Mouse (Mus musculus): Measurements from ENCODE around the gene Scn4b. TPM values are rescaled to one million over a fixed set of nuclear protein-coding genes. Genes with fewer than 3 reads are reported as not detected.
A peak's percentile ranks its signal among the peaks of the same experiment; 100 is the strongest.

Scn4b gene
- polyA plus RNA-seq, 1 experiment from 2014 or later: 0.82 TPM

GRCm38 (mm10) chr9:45102528-45102927 lies 35.7 kb upstream of the Scn4b start:
- no peaks in the 10 kb centered on the region for H3K4me1 ChIP-seq (ENCODE audit: insufficient read depth)
- no peak for DNase-seq
- no peaks in the 10 kb centered on the region for H3K9me3 ChIP-seq (ENCODE audit: low read length)
- H3K27me3 ChIP-seq (ENCODE audit: insufficient read depth, low read length): no peaks in the 10 kb centered on the region
- WGBS (ENCODE audit: insufficient replicate concordance): 85% methylated on average over 1 of the region's 1 CpGs
- H3K4me2 ChIP-seq (ENCODE audit: low read depth, low read length): no peak overlapping the region
- no peak overlapping the region for H3K27ac ChIP-seq (ENCODE audit: low read depth)
- ATAC-seq: no peak
- H3K36me3 ChIP-seq (replicated peaks; ENCODE audit: insufficient read depth, low read length): no peaks in the 10 kb centered on the region
- no peak for TF ChIP-seq EP300 (IDR thresholded peaks at IDR 0.05; ENCODE audit: low read depth)
- no peak overlapping the region for H3K9ac ChIP-seq (replicated peaks)
- H3K4me3 ChIP-seq (ENCODE audit: low read depth, low read length): no peak overlapping the region

DNA sequence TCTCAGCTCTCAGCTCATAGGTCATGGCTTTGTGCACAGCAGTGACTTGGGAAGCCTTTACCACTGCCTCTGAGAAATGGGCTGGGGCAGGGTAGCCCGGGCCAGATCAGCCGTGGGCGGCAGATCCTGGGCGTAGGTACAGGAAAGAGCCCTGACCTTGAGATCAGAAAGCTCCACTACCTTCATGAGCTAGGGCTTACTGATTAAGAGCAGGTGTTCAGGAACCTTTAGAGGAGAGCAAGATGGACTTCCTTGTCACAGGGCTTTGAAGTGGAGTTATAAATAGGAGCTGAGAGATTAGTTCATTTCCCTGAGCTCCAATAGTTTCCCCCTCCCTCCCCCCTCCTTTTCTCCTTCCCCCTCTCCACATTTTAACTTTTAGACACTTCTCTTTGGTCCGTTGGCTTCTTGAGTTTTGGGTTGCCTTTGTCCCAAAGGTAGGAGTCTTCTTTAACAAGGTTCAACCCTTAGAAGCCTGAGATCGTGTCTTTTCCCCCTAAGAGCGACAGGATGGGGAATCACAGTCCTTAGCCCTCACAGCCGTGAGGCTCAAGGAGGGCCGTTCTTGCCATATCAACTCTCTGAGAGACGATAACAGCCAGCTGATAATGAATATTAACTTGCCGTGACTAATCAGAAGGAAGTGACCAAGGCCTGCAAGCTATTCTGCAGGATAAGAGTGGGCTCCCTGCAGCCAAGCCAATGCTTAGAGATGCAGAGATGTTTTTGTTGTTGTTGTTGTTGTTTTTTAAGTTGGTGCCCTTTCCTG lies 34.8 kb upstream of the Scn4b start:
- no peak overlapping the region for H3K9ac ChIP-seq (replicated peaks)
- H3K9me3 ChIP-seq (ENCODE audit: low read length): no peaks in the 10 kb centered on the region
- H3K27me3 ChIP-seq (ENCODE audit: insufficient read depth, low read length): no peaks in the 10 kb centered on the region
- H3K36me3 ChIP-seq (replicated peaks; ENCODE audit: insufficient read depth, low read length): no peaks in the 10 kb centered on the region
- TF ChIP-seq EP300 (IDR thresholded peaks at IDR 0.05; ENCODE audit: low read depth): no peak
- TF ChIP-seq CTCF (IDR thresholded peaks at IDR 0.05; ENCODE audit: low read depth): no peak
- no peak for DNase-seq
- ATAC-seq: no peak
- H3K4me3 ChIP-seq (ENCODE audit: low read depth, low read length): no peak overlapping the region
- 55% methylated on average over 11 of the region's 11 CpGs for WGBS (ENCODE audit: insufficient replicate concordance)
- H3K4me2 ChIP-seq (ENCODE audit: low read depth, low read length): no peak overlapping the region
- no peaks in the 10 kb centered on the region for H3K4me1 ChIP-seq (ENCODE audit: insufficient read depth)
- no peak overlapping the region for H3K27ac ChIP-seq (ENCODE audit: low read depth)

DNA sequence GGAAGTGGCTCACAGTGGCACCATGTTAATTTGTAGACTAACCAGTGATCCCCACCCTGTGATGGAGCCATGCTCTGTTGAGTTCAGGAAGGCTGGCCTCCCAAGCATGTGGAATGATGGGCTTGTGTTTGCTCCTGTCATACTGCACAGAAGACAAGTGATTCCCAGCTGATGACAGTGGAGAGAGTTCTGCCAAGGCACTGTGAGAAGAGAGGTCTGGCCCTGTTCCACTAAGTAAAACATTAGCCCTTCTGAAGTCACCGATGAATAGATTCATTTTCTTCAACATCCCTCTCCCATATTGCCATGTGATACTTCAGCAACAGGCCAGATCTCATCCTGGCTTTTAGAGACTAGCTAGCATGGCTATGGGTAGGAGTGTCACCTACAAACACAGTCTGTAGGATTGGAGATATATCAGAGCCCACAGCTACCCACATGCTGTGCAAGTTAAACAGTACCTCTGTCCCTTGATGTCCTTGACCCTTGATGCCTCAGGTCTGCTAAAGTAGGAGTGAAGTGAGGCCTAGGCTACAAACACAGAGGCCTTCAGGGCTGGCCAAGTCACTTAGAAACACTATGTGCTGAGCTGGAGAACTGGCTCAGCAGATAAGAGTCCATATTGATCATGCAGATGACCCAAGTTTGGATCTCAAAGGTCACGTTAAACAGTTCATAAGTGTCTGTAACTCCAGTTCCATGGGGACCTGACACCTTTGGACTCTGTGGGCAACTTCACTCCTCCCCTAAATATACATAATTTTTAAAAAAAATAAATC lies 32.4 kb upstream of the Scn4b start:
- DNase-seq (no peak), ATAC-seq (peak; percentile 76)
- H3K27me3 ChIP-seq (ENCODE audit: insufficient read depth, low read length): no peaks in the 10 kb centered on the region
- H3K9me3 ChIP-seq (ENCODE audit: low read length): no peaks in the 10 kb centered on the region
- H3K4me1 ChIP-seq (ENCODE audit: insufficient read depth): no peaks in the 10 kb centered on the region
- TF ChIP-seq CTCF (IDR thresholded peaks at IDR 0.05; ENCODE audit: low read depth) (no peak), EP300 (IDR thresholded peaks at IDR 0.05; ENCODE audit: low read depth) (0 out of 2 replicates have a peak, but pooled peaks have one; percentile 34)
- H3K4me2 ChIP-seq (ENCODE audit: low read depth, low read length): no peak overlapping the region
- no peak overlapping the region for H3K9ac ChIP-seq (replicated peaks)
- no peak overlapping the region for H3K4me3 ChIP-seq (ENCODE audit: low read depth, low read length)
- 59% methylated on average over 2 of the region's 2 CpGs for WGBS (ENCODE audit: insufficient replicate concordance)
- no peaks in the 10 kb centered on the region for H3K36me3 ChIP-seq (replicated peaks; ENCODE audit: insufficient read depth, low read length)
- H3K27ac ChIP-seq (ENCODE audit: low read depth): peak overlapping the region; percentile 63

DNA sequence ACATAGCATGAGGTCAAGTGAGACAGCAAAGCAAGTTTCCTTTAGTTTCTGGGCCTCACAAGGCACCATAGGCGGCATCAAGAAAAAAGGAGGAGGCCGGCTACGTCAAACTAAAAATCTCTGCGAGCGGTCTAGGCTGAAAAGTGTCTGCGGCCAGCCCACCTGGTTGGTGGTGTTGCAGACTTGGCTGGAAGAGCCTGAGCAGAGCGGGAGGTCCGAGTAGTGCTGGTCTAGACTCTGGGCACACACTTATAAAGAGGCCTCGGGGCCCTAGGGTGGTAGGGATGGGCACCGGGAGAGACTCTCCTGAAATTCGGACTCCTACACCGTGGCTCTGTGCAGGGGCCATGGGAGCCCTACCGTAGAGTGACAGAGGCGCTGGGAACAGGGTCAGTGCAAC lies 22.5 kb upstream of the Scn4b start:
- DNase-seq (no peak), ATAC-seq (no peak)
- 15% methylated on average over 14 of the region's 14 CpGs for WGBS (ENCODE audit: insufficient replicate concordance)
- Histone ChIP-seq H3K4me1 (ENCODE audit: insufficient read depth) (no peaks in the 10 kb centered on the region), H3K4me2 (ENCODE audit: low read depth, low read length) (no peak overlapping the region), H3K4me3 (ENCODE audit: low read depth, low read length) (no peak overlapping the region), H3K9ac (replicated peaks) (no peak overlapping the region), H3K9me3 (ENCODE audit: low read length) (no peaks in the 10 kb centered on the region), H3K27ac (ENCODE audit: low read depth) (no peak overlapping the region), H3K36me3 (replicated peaks; ENCODE audit: insufficient read depth, low read length) (no peaks in the 10 kb centered on the region), H3K27me3 (ENCODE audit: insufficient read depth, low read length) (0 out of 2 replicates have a peak, but pooled peaks cover 7% of the 10 kb centered on the region)
- TF ChIP-seq EP300 (IDR thresholded peaks at IDR 0.05; ENCODE audit: low read depth) (no peak), CTCF (IDR thresholded peaks at IDR 0.05; ENCODE audit: low read depth) (no peak)

DNA sequence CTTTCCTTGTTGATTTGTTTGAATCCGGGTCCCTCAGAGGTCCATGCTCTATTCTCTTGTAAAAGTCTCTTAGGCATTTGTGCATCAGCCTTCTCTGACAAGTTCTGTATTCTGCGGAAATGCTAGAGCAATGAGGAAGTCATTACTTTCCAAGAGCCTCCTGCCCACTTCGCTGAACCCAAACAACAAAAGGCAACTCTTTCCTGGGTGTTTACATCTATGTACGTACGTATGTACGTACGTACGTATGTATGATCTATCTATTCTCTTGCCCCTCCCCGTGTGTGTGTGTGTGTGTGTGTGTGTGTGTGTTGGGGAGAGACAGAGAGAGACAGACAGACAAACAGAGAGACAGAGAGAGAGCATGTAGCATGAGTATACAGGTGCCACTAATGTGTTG lies 21.4 kb upstream of the Scn4b start:
- DNase-seq (no peak), ATAC-seq (no peak)
- Histone ChIP-seq H3K9ac (replicated peaks) (no peak overlapping the region), H3K4me1 (ENCODE audit: insufficient read depth) (peaks cover under 1% of the 10 kb centered on the region), H3K27ac (ENCODE audit: low read depth) (no peak overlapping the region), H3K9me3 (ENCODE audit: low read length) (no peaks in the 10 kb centered on the region), H3K36me3 (replicated peaks; ENCODE audit: insufficient read depth, low read length) (no peaks in the 10 kb centered on the region), H3K4me3 (ENCODE audit: low read depth, low read length) (no peak overlapping the region), H3K27me3 (ENCODE audit: insufficient read depth, low read length) (0 out of 2 replicates have a peak, but pooled peaks cover 7% of the 10 kb centered on the region), H3K4me2 (ENCODE audit: low read depth, low read length) (no peak overlapping the region)
- no peak for TF ChIP-seq CTCF (IDR thresholded peaks at IDR 0.05; ENCODE audit: low read depth)
- no peak for TF ChIP-seq EP300 (IDR thresholded peaks at IDR 0.05; ENCODE audit: low read depth)
- WGBS (ENCODE audit: insufficient replicate concordance): 30% methylated on average over 9 of the region's 9 CpGs

DNA sequence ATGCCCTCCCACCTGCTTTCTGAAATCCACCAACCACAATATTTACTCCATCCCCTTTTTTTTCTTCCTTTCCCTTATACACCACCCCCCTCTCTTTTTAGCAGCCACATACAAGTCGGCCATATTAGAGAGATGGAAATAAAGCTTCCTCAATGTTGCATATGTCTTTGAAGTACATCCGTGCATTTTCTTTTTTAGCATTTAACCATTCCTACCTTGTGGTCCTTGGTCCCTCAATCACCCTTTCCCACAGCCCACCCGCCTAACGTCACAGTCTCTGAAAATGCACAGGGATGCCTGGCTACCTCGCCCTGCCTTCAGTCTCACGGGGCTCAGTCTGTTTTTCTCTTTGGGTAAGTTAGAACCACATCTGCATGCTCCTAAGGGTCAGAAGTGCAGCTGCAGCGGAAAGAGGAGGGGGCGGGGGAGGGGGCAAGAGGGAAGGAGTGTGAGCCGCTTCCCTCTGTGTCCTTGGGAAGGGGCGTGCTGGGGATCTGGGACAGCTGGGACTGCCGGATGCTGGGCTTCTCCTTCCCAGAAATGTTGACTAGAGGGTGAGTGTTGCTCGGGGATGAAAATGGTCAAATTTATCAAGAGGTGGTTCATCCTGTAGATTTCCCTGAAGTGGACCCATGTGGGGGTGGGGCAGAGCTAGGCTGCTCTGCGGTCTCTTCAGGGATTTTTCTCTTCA lies 20.3 kb upstream of the Scn4b start, which contains the start of gene Scn2b:
TSS of gene Scn2b (plus strand) at position 42 of the 691 bp plus-strand sequence.
- 0 out of 2 replicates have a peak, but pooled peaks cover 7% of the 10 kb centered on the region for H3K27me3 ChIP-seq (ENCODE audit: insufficient read depth, low read length)
- ATAC-seq (no peak), DNase-seq (no peak)
- H3K4me1 ChIP-seq (ENCODE audit: insufficient read depth): peaks cover 7% of the 10 kb centered on the region
- H3K4me2 ChIP-seq (ENCODE audit: low read depth, low read length): peak within 1 kb of the TSS; percentile 53
- peak within 1 kb of the TSS; percentile 23; the same call in 1 of the 2 replicates for H3K4me3 ChIP-seq (ENCODE audit: low read depth, low read length)
- H3K9ac ChIP-seq (replicated peaks): 0 out of 2 replicates have a peak within 1 kb of the TSS, but pooled peaks have one; percentile 18
- no peak for TF ChIP-seq EP300 (IDR thresholded peaks at IDR 0.05; ENCODE audit: low read depth)
- TF ChIP-seq CTCF (IDR thresholded peaks at IDR 0.05; ENCODE audit: low read depth): no peak
- H3K9me3 ChIP-seq (ENCODE audit: low read length): no peaks in the 10 kb centered on the region
- WGBS (ENCODE audit: insufficient replicate concordance): 6% methylated on average over 13 of the region's 13 CpGs
- no peaks in the 10 kb centered on the region for H3K36me3 ChIP-seq (replicated peaks; ENCODE audit: insufficient read depth, low read length)
- H3K27ac ChIP-seq (ENCODE audit: low read depth): no peak within 1 kb of the TSS
